Mouse (Mus musculus): ENCODE measurements around the gene Cyyr1. TPM values are rescaled to one million over a fixed set of nuclear protein-coding genes. Genes with fewer than 3 reads are reported as not detected.

Cyyr1 gene
- polyA plus RNA-seq, 1 experiment, result 5.7 TPM

GRCm38 (mm10) chr16:85488105-85488607, 65.0 kb downstream of the Cyyr1 start:
- Histone ChIP-seq H3K9ac (ENCODE audit: low read depth, poor library complexity, severe bottlenecking) (no peak overlapping the region), H3K4me1 (ENCODE audit: control insufficient read depth, insufficient read depth, low read length) (no peaks in the 10 kb centered on the region), H3K27ac (ENCODE audit: insufficient read depth, low read length) (no peak overlapping the region), H3K36me3 (ENCODE audit: control insufficient read depth, insufficient read depth, low read length, poor library complexity, severe bottlenecking) (no peaks in the 10 kb centered on the region), H3K27me3 (ENCODE audit: control insufficient read depth, insufficient read depth, low read length, poor library complexity, severe bottlenecking) (no peaks in the 10 kb centered on the region), H3K4me3 (ENCODE audit: low read depth, low read length) (no peak overlapping the region), H3K9me3 (replicated peaks; ENCODE audit: control insufficient read depth, insufficient read depth, low read length, poor library complexity, severe bottlenecking) (no peaks in the 10 kb centered on the region)
- no peak for TF ChIP-seq POLR2A (IDR thresholded peaks at IDR 0.05; ENCODE audit: insufficient read depth, low read length)
- no peak for TF ChIP-seq CTCF (IDR thresholded peaks at IDR 0.05; ENCODE audit: low read depth, low read length)
- TF ChIP-seq EP300 (IDR thresholded peaks at IDR 0.05; ENCODE audit: insufficient read depth, low read depth, low read length), result no peak

- Histone ChIP-seq H3K27me3 (ENCODE audit: control insufficient read depth, insufficient read depth, low read length, poor library complexity, severe bottlenecking) (no peaks in the 10 kb centered on the region), H3K9ac (ENCODE audit: low read depth, poor library complexity, severe bottlenecking) (no peak overlapping the region), H3K4me3 (ENCODE audit: low read depth, low read length) (no peak overlapping the region), H3K27ac (ENCODE audit: insufficient read depth, low read length) (no peak overlapping the region), H3K4me1 (ENCODE audit: control insufficient read depth, insufficient read depth, low read length) (no peaks in the 10 kb centered on the region), H3K9me3 (replicated peaks; ENCODE audit: control insufficient read depth, insufficient read depth, low read length, poor library complexity, severe bottlenecking) (no peaks in the 10 kb centered on the region), H3K36me3 (ENCODE audit: control insufficient read depth, insufficient read depth, low read length, poor library complexity, severe bottlenecking) (no peaks in the 10 kb centered on the region)
- no peak for TF ChIP-seq EP300 (IDR thresholded peaks at IDR 0.05; ENCODE audit: insufficient read depth, low read depth, low read length)
- no peak for TF ChIP-seq POLR2A (IDR thresholded peaks at IDR 0.05; ENCODE audit: insufficient read depth, low read length)
- no peak for TF ChIP-seq CTCF (IDR thresholded peaks at IDR 0.05; ENCODE audit: low read depth, low read length)
These were observed 65.9 kb downstream of the Cyyr1 start for GRCm38 (mm10) chr16:85487266-85487665.

GRCm38 (mm10) chr16:85484557-85484956, 68.6 kb downstream of the Cyyr1 start:
- H3K36me3 ChIP-seq (ENCODE audit: control insufficient read depth, insufficient read depth, low read length, poor library complexity, severe bottlenecking), result no peaks in the 10 kb centered on the region
- H3K9ac ChIP-seq (ENCODE audit: low read depth, poor library complexity, severe bottlenecking), result no peak overlapping the region
- no peaks in the 10 kb centered on the region for H3K9me3 ChIP-seq (replicated peaks; ENCODE audit: control insufficient read depth, insufficient read depth, low read length, poor library complexity, severe bottlenecking)
- H3K4me3 ChIP-seq (ENCODE audit: low read depth, low read length), result no peak overlapping the region
- no peak overlapping the region for H3K27ac ChIP-seq (ENCODE audit: insufficient read depth, low read length)
- TF ChIP-seq POLR2A (IDR thresholded peaks at IDR 0.05; ENCODE audit: insufficient read depth, low read length), result no peak
- no peak for TF ChIP-seq EP300 (IDR thresholded peaks at IDR 0.05; ENCODE audit: insufficient read depth, low read depth, low read length)
- TF ChIP-seq CTCF (IDR thresholded peaks at IDR 0.05; ENCODE audit: low read depth, low read length), result no peak
- H3K27me3 ChIP-seq (ENCODE audit: control insufficient read depth, insufficient read depth, low read length, poor library complexity, severe bottlenecking), result no peaks in the 10 kb centered on the region
- H3K4me1 ChIP-seq (ENCODE audit: control insufficient read depth, insufficient read depth, low read length), result no peaks in the 10 kb centered on the region

- Histone ChIP-seq H3K36me3 (ENCODE audit: control insufficient read depth, insufficient read depth, low read length, poor library complexity, severe bottlenecking) (no peaks in the 10 kb centered on the region), H3K9ac (ENCODE audit: low read depth, poor library complexity, severe bottlenecking) (no peak overlapping the region), H3K4me3 (ENCODE audit: low read depth, low read length) (no peak overlapping the region), H3K27me3 (ENCODE audit: control insufficient read depth, insufficient read depth, low read length, poor library complexity, severe bottlenecking) (no peaks in the 10 kb centered on the region; the same call in 1 of the 2 replicates), H3K4me1 (ENCODE audit: control insufficient read depth, insufficient read depth, low read length) (no peaks in the 10 kb centered on the region), H3K27ac (ENCODE audit: insufficient read depth, low read length) (no peak overlapping the region), H3K9me3 (replicated peaks; ENCODE audit: control insufficient read depth, insufficient read depth, low read length, poor library complexity, severe bottlenecking) (no peaks in the 10 kb centered on the region)
- no peak for TF ChIP-seq CTCF (IDR thresholded peaks at IDR 0.05; ENCODE audit: low read depth, low read length)
- TF ChIP-seq POLR2A (IDR thresholded peaks at IDR 0.05; ENCODE audit: insufficient read depth, low read length), result no peak
- TF ChIP-seq EP300 (IDR thresholded peaks at IDR 0.05; ENCODE audit: insufficient read depth, low read depth, low read length), result no peak
These were observed 78.6 kb downstream of the Cyyr1 start for GRCm38 (mm10) chr16:85474552-85475071.

GRCm38 (mm10) chr16:85470057-85470456, 83.1 kb downstream of the Cyyr1 start:
- H3K9me3 ChIP-seq (replicated peaks; ENCODE audit: control insufficient read depth, insufficient read depth, low read length, poor library complexity, severe bottlenecking), result no peaks in the 10 kb centered on the region
- no peaks in the 10 kb centered on the region for H3K4me1 ChIP-seq (ENCODE audit: control insufficient read depth, insufficient read depth, low read length)
- no peaks in the 10 kb centered on the region for H3K36me3 ChIP-seq (ENCODE audit: control insufficient read depth, insufficient read depth, low read length, poor library complexity, severe bottlenecking)
- no peak for TF ChIP-seq EP300 (IDR thresholded peaks at IDR 0.05; ENCODE audit: insufficient read depth, low read depth, low read length)
- no peak for TF ChIP-seq POLR2A (IDR thresholded peaks at IDR 0.05; ENCODE audit: insufficient read depth, low read length)
- TF ChIP-seq CTCF (IDR thresholded peaks at IDR 0.05; ENCODE audit: low read depth, low read length), result no peak
- H3K27ac ChIP-seq (ENCODE audit: insufficient read depth, low read length), result no peak overlapping the region
- H3K27me3 ChIP-seq (ENCODE audit: control insufficient read depth, insufficient read depth, low read length, poor library complexity, severe bottlenecking), result no peaks in the 10 kb centered on the region; the same call in 1 of the 2 replicates
- no peak overlapping the region for H3K4me3 ChIP-seq (ENCODE audit: low read depth, low read length)
- no peak overlapping the region for H3K9ac ChIP-seq (ENCODE audit: low read depth, poor library complexity, severe bottlenecking)

GRCm38 (mm10) chr16:85455043-85455442, 98.2 kb downstream of the Cyyr1 start:
- H3K36me3 ChIP-seq (ENCODE audit: control insufficient read depth, insufficient read depth, low read length, poor library complexity, severe bottlenecking), result no peaks in the 10 kb centered on the region
- no peak overlapping the region for H3K27ac ChIP-seq (ENCODE audit: insufficient read depth, low read length)
- no peaks in the 10 kb centered on the region for H3K9me3 ChIP-seq (replicated peaks; ENCODE audit: control insufficient read depth, insufficient read depth, low read length, poor library complexity, severe bottlenecking)
- TF ChIP-seq CTCF (IDR thresholded peaks at IDR 0.05; ENCODE audit: low read depth, low read length), result no peak
- no peak for TF ChIP-seq EP300 (IDR thresholded peaks at IDR 0.05; ENCODE audit: insufficient read depth, low read depth, low read length)
- no peak for TF ChIP-seq POLR2A (IDR thresholded peaks at IDR 0.05; ENCODE audit: insufficient read depth, low read length)
- H3K4me3 ChIP-seq (ENCODE audit: low read depth, low read length), result no peak overlapping the region
- no peak overlapping the region for H3K9ac ChIP-seq (ENCODE audit: low read depth, poor library complexity, severe bottlenecking)
- H3K27me3 ChIP-seq (ENCODE audit: control insufficient read depth, insufficient read depth, low read length, poor library complexity, severe bottlenecking), result no peaks in the 10 kb centered on the region
- H3K4me1 ChIP-seq (ENCODE audit: control insufficient read depth, insufficient read depth, low read length), result no peaks in the 10 kb centered on the region

Data from ES-Bruce4 (cell line).